Mouse (Mus musculus) naive thymus-derived CD4-positive, alpha-beta T cell, adult 5 months (primary cell): Measurements from ENCODE around the gene Htr1f. TPM values are rescaled to one million over a fixed set of nuclear protein-coding genes. Genes with fewer than 3 reads are reported as not detected.

Experiments
- polyA plus RNA-seq: library from polyadenylated mRNA; unstranded; fragments of 100-300 nt; shearing (Covaris generic); gene quantifications from one replicate; pipeline ENCODE4 v1.2.1, GENCODE M21; 2017

The Htr1f gene
- polyA plus RNA-seq: not detected

GRCm38 (mm10) chr16:65105184-65105931, at the start of gene Htr1f:
Htr1f (minus strand) TSS chr16:65105854.

